Mouse (Mus musculus) liver, postnatal 0 days (tissue): ENCODE data around the gene Agbl3.

Experiments used
- CTCF ChIP-seq: sonication (generic); IDR thresholded peaks from 2 replicates; pipeline ENCODE4 v1.5.1; 2016; ENCODE audit warnings: antibody characterized with exemption, low read depth
- EP300 ChIP-seq: IDR thresholded peaks from 2 replicates; pipeline ENCODE4 v1.6.1; 2016; ENCODE audit warnings: antibody characterized with exemption, low read depth, mild to moderate bottlenecking

DNA sequence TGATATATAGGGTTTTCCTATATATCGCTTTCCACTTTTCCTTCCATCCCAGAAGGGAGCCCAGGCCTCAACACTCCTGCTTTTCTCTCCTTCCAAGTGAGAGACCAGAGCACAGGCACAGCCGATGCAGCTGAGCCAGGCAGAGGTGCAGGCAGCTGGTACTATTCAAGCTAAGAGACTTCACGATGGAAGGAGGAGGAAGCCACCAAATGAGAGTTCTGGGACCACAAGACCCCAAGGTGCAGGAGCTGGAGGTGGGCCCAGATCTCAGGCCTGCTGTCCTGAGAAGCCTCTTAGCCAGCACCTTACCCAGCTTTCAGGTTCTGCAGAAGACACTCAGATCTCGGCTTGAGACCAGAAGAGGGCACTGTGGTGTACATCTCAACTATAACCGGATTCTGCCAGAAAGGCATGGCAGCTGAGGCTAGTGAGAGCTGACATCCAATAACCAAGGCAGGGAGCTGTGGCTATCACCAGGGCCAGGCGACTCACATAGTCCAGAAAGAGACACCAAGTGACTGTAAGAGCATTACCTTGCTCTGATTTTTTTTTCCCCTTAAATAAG, 99.8 kb downstream of the Agbl3 start:
- TF ChIP-seq EP300 (no peak), CTCF (peak; percentile 68)
